Mouse (Mus musculus): ENCODE data around the gene T2. TPM values are rescaled to one million over a fixed set of nuclear protein-coding genes. Genes with fewer than 3 reads are reported as not detected.
"Not testable (repeated sequence)": the region's sequence is repeated elsewhere in the genome, so short reads cannot be mapped to it uniquely, and the experiment has no call there.

The T2 gene
- under 1 TPM in 1 of 2 experiments, not detected in 1; 0.25 TPM for total RNA-seq (2021)
- long read RNA-seq, experiment 1 = 0 reads
- long read RNA-seq, experiment 2 = 0 reads

DNA sequence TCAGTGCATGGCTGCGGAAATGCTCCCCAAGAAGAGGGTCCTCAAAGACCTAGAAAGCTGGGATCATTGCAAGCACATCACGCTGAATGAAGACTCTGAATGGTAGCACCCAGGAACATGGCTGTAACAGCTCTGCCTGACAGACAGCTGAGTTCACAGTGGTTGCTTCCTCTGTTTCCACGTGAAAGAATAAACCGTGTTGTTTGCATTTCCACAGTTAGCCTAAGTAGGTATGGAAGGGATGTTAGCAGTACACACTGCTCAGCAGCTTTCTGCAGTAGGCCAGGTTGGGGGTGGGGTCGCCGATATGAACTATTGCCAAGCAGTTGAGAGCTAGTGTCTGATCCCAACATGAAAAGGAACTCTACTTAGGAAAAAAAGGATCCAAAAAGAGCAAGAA, at the start of gene T2:
Gene T2 (plus strand): TSS at position 301 of the 400 bp plus-strand sequence.
- no peak for DNase-seq (ENCODE audit: low spot score in 2 of 2)

DNA sequence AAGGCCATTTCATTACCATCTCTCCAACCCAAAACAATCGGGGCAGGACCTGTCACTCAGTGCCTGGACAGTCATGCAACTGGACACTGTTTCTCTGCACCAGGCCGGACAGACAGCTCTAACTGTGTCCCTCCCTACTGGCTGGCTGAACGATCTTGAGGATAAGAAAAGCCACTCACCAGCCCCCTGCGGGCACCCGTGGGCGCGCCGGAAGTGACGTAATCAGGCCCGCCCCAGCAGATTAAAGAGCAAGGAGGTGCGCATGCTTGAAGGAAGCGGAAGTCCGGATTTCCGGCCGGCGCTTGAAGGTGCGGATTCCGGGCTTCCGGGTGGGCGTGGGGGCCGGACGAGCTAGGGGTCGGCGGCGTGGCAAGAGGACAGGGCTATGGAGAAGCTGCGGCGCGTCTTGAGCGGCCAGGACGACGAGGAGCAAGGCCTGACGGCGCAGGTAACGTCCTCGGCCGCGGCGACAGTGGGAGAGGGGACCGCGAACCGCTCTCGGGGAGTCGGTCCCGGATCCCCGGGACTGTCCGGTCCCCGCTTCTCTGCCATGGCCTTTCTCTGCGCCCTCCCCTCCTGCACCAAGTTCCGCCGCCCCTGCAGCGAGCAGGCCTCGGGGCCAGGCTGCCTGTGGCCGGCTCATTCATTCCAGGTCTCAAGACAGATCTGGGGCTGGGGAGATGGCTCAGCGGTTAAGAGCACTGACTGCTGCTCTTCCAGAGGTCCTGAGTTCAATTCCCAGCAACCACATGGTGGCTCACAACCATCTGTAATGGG, 44.8 kb upstream of the T2 start, which contains the start of gene Sft2d1:
Gene Sft2d1 (plus strand): TSS at position 265 of the 777 bp plus-strand sequence.
- DNase-seq (ENCODE audit: low spot score in 2 of 2) = peak; percentile 89 to 95

DNA sequence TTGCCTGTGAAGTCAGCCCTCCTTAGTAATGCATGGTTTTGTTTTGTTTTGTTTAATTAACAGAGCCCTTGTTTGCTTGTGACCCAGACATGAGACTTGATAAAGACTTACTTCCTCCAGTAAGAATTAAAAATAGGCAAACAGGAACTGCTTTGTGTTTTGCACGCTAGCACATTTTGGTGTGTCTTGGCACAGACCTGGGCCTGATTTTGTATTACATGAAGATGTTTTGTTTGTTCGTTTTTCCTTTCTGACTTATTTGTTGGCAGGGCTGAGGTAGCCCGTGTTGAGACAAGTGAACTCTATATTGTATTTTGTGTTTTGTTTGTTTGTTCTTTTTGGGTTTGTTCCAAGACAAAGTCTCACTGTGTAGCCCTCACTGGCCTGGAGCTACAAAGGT, 44.0 kb upstream of the T2 start:
- DNase-seq (ENCODE audit: low spot score in 2 of 2) = no peak

DNA sequence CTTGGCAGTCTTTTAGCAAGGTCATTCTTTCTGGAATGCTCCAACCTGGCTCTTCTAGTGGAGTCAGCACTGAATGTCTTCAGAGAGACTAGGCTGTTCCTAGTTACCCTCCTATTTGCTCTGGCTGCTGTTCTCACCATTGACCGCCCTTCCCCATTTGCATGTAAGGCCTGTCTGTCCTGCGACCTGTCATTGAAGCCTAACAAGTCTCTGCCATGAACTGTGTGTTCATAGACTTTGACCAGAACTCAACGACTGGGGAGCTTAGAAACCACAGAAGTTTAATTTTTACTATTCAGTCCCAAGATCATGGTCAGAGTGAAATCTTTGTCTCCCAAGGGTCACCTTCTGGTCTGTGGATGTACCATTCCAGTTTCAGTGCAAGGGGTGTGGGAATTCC, 41.8 kb upstream of the T2 start:
- DNase-seq (ENCODE audit: low spot score in 2 of 2) = no peak

DNA sequence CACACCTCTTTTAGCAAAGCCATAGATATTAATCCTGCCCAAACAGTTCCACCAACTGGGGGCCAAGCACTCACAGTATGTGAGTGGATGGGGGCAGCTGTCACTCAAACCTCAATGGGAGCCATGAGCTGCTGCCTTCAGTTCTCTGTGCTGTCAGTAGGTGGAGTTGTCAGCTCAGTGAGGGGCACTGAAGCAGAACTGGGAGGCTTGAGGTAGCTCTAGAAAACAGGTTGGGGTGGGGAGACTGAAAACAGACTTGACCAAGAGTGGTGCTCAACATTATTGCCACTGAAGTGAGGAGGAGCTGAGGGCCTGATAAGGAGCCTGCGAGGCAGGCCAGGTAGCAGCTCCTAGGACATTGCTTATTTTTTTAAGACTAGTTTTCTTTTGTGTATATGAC, 39.5 kb upstream of the T2 start:
- no peak for DNase-seq (ENCODE audit: low spot score in 2 of 2)

DNA sequence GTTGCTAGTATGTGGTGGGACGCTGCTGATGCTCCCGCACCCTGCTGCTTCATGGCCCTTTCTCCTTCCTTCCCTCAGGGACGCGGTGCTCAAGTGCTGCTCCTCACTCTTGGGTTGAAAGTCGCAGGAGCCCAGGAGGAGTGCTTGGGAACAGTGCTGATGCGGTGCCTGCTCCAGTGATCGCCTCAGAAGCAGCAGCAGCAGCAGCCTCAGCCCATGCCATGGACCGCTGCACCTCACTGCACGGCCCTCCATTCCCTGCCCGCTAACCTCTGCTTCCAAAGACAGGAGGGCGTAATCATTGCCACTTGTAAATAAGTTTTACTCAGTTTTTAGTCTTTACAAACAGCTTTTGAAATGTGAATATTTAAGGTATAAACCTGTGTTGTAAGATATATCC, 28.9 kb upstream of the T2 start:
- not testable (repeated sequence) for DNase-seq (ENCODE audit: low spot score in 2 of 2)

DNA sequence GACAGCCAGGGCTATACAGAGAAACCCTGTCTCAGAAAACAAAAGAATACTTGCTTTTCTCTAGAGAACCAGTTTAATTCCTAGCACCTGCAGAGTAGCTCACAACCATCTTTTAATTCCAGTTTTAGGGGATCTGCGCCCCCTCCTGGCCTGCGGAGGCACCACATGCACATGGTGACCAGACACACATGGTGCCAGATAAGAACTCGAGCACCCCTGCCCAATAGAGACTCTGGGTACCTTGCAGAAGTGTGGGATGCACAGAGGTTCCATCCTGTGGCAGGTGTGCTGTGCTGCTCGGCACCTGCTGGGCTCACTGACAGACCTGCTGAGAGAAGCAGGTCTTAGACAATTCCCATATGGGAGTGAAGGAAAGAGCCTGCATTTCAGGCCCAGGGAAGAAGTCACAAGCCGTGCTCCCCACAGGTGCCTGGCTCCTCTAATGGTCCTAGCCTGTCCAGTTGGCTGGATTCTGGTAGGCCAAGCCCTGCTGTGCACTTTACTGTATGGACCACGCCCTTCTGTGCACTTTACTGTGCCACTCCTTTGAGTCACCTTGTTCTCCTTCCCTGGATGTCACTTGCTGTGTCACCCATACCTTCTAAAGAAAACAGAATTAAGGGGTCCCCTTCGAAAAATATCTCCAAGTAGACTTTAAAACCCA, 27.1 kb upstream of the T2 start:
- no peak for DNase-seq (ENCODE audit: low spot score in 2 of 2)

DNA sequence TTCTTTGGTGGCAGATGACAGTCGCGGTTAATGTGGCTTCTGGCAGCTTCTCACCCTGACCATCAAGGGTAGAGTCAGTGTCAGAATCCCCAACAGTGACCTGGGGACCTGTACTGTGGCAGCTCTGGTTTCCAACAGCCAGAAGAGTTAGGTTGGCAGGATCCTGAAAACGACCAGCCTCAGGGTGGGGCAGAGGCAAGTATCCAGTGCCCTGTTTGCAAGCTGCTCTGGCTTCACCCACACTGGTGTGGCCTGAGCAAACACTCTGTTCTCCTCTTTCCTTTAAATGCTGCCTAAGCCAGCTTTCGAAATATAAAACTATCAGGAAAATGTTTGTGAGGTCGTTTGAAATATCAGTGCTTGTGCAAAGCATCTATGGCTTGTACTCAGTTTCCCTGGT, 25.2 kb upstream of the T2 start:
- DNase-seq (ENCODE audit: low spot score in 2 of 2) = no peak

DNA sequence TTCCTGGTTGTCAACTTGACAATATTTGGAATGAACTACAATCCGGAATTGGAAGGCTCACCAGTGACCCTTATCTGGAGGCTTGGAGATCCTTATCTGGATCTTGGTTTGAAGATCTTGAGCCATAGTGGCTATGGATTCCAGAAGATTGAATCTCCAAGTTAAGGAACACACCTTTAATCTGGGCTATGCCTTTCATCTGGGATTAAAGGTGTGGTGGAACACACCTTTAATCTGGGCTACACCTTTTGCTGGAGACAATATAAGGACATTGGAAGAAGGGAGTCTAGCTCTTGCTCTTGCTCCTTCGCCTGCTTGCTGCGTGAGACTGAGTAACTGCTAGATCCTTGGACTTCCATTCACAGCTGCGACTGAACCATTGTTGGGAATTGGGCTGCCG, 18.6 kb upstream of the T2 start, which contains the start of gene Prr18:
Gene Prr18 (plus strand): TSS at position 301 of the 400 bp plus-strand sequence.
- DNase-seq (ENCODE audit: low spot score in 2 of 2) = not testable (repeated sequence)

DNA sequence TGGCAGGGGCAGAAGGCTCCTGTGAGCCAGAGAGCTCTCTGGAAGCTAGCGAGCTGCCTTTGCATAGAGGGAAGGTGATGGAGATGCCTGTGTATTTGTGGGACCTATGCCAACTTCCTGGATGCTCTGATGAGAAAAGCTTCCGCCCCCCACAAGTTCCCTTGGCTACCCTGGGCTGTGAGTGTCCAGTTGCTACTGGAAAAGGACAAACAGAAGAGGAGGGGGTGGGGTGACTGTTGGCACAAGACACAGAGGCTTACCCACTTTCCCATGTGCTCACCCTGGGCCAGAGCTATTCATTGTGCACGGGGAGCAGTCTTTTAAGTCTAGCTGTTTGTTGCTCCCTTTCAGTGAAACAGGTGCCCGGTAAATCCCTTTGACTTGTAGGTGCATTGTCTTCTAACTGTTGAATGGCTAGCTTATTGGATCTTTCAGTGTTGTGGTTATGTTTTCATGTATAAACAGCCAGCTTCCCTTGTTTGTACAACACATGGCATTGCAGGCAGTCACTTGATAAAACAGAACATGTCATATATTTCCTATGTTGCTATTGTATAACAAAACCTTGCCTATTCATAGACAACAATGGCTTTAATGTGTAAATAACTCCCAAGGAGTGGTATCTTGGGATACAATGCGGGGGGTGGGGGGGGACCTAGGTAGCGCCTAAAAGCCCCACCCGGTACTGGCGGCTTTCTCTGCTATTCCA, 16.0 kb upstream of the T2 start:
- no peak for DNase-seq (ENCODE audit: low spot score in 2 of 2)

DNA sequence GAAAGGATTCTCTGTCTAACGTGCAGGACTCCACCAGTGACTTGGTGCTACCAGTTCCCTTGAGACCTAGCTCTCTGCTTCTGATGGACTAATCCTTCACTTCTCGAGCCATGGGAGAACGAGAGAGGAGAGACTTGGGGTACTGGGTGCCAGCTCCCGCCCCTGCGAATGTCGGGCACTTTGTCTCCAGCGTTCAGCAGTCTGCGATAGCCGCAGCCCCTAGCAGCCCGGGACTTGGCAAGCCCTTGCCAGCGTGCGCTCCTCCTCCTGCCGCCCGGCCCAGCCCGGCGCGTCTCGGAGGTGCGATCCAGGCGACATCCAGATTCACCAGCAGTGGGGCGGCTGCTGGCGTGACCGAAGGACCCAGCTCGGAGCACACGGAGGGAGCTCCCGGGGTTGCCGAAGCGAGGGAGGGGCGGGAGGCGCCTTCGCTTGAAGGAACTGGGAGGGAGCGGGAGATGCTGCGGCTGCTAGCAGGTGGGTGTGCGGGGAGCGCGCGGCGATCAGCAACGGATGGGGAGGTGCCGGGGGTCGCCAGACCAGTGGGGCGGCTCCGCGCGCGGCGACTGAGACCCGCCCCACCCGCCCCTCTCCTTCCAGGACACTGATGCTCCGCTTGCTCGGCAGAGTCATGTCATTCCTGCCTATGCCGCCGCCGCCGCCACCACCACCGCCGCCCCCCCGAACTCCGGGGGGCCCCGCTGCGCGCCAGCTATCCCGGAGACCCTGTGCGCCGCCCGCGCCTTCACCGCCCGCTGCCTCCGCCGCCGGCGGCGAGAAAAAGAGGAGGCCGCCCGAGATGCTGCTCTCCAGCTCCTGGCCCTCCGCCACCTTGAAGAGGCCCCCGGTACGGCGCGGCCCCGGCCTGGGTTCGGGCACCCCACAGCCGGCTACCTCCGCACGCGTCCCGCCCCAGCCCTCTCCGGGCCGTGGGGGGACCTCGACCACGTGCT, 15.1 kb upstream of the T2 start:
- no peak for DNase-seq (ENCODE audit: low spot score in 2 of 2)

DNA sequence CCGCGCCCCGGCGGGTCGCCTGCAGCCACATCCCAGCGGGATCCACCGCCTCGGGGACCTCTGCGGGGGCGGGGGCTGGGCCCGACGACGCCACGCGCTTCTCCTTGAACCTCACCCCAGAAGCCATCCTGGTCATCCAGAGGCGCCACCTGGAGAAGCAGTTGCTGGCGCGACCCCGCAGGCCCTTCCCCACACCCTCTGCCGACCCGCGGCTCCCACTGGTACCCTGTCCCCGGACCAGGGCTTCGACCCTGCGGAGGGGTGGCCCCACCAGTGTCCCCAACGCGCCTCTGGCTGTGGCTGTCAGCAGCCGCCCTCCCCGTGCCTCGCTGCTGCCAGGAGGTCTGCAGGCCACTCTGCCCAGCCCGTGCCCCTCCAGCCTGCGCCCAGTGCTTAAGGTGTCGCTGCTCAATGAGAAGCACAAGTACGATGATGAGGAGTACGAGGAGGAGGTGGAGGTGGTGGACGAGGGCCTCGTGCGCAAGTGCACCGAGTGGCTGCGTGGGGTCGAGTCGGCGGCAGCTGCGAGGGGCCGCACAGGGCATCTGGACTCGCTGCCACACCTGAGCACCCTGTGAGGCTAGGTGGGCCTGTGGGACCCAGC, 14.3 kb upstream of the T2 start:
- no peak for DNase-seq (ENCODE audit: low spot score in 2 of 2)

DNA sequence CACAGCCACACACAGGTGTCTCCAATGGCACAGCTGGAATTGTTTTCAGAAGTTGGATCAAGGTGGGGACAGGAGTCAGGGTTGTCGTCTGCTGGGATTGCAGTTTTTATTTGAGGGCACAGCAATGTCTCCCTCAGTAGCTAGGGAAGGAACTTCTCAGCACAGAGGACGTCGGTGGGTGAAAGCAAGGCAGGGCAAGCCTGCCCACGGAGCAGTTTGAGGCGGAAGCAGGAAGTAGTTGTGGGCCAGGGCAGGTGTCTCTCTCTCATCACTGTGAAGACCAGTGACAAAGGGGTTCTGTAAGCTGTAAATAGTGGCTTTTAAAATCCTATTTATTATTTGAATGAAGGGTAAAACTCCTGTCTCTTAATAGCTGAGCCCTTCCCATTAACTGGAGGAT, 13.1 kb upstream of the T2 start:
- no peak for DNase-seq (ENCODE audit: low spot score in 2 of 2)

DNA sequence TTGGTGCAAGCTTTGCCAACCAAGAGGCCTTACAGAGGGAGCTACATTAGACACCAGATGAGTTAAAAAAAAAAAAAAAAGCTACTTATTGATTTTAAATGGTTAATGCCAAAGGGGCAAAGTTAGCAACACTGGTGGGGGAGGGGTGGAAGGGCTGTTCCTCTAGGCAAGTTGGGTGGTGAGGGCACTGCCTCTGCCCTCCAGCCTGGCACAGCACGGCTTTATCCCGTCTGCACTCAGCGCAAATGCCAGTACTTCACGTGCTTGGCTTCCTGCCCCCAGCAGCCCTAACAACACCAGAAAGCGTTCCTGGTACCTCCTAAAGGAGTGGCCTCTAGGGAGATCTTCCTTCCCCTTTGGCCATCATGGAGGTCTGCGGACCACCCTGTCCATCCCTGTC, 12.4 kb upstream of the T2 start:
- no peak for DNase-seq (ENCODE audit: low spot score in 2 of 2)

DNA sequence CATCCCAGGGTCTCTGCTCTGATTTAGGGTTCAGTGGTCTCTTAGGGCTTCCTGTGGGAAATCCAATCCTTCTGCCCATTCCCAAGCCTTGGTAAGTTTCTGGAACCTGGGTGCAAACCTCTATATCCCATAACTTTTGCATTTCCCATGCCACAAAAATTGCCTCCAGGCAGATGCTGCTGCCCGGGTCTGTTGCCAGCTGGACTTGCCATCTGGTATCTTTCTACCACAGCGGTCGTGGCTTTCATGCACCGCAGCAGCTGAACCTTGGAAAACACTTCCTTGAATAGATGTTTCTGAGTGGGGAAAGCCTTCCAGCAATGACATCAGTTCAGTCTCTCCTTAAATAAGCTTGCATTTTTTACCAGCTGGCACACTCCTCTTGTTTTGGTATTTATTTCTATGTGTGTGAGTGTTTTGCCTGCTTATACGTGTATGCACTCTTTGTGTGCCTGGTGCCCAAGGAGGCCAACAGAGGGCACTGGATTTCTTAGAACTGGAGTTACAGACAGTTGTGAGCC, 8.0 kb upstream of the T2 start:
- DNase-seq (ENCODE audit: low spot score in 2 of 2) = no peak

DNA sequence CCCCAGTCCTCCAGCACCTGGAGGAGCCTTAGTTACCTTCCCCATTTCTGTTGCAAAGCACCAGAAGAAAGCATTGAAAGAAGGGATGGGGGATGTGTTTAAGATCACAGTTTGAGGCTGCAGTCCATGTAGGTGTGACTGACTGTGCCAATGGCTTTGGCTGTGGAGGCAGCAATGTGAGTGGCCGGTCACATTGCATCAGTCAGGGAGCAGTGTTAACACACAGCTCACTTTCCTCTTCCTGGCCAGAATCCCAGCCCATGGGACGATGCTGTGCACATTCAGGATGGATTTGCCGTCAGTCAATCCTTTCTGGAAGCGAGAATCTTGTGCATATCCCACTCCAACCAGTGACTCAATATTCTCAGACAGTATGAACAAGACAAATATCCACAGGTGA, 6.9 kb upstream of the T2 start:
- no peak for DNase-seq (ENCODE audit: low spot score in 2 of 2)

DNA sequence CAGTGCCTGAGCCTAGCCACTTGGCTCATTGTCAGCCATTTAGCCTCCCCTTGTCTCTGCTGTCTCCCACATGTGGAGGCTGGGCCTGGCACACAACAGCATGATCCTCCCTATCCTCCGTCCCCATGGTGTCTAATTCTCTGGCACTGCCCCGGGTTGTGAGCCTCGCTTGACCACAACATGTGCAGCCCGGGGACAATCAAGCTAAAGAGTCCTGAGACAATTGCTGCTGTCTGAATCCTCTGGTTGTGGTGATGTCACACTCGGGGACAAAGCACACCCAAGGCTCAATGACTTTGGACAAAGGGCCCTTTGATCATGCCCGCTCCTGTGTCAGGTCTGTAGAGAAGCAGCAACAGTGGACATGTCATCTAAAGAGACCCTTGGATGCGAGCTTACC, 4.7 kb upstream of the T2 start:
- no peak for DNase-seq (ENCODE audit: low spot score in 2 of 2)

DNA sequence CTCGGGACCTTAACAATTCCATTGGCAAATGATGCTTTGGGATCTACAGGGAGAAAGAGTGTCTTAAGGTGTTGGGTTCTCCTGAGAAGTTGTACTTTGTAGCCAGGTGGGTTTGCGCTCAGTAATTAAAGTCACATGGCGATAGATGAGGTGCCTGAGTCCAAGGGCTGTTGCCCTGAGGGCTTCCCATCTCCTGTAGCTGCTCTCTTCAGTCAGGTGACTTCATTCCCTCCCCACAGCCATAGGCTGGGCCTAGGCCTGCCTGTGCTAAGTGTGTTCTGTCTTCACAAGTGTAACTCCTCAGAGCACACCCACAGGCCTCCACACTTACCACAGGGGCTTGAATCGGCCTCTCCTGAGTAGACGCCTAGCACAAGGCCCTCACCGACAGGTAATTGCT, 1.7 kb downstream of the T2 start:
- DNase-seq (ENCODE audit: low spot score in 2 of 2) = no peak

DNA sequence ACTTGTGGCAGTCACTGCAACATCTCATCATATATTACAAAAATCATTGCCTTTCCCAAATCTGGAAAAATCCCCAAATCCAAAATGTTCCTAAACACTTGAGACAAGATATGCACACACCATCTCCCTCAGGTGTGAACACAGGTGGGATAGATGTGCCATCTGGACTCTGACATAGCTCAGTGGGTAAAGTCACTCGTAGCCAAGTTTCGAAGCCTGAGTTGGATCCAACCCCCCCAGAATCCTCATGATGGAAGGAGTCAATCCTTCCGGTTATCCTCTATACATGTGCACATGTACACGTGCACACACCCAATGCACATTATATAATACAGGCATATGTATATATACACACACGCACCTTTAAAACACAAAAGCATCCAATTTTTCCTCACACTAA, 5.1 kb downstream of the T2 start:
- no peak for DNase-seq (ENCODE audit: low spot score in 2 of 2)
